Mouse (Mus musculus): Measurements from ENCODE around the gene Tnf. TPM values are rescaled to one million over a fixed set of nuclear protein-coding genes. Genes with fewer than 3 reads are reported as not detected.
A peak's percentile ranks its signal among the peaks of the same experiment; 100 is the strongest.

Gene Tnf
- polyA plus RNA-seq, 1 experiment from 2014 or later: not detected

DNA sequence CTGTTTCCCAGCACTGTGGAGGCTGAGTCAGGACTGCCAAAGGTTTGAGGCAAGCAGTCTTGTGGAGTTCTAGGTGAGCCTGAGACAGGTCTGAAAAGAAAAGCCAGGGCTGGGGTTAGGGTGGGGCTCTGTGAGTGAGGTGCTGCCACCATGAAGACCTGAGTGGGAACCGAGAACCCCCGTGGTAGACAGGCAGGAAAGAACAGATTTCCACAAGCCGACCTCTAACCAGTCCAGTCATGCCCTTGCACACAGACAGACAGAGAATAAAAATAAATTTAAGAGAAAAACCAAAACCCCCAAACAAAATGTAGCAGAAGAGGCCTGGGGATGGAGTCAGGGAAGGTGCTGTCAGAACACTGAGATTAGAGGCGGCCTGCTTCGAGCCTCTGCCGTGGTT lies 26.4 kb downstream of the Tnf start:
- Histone ChIP-seq H3K27ac (ENCODE audit: low read depth, low read length) (no peak overlapping the region), H3K27me3 (ENCODE audit: control insufficient read depth, insufficient read depth, low read length) (no peaks in the 10 kb centered on the region), H3K36me3 (ENCODE audit: control insufficient read depth, insufficient read depth, low read length) (no peaks in the 10 kb centered on the region), H3K4me1 (replicated peaks; ENCODE audit: control insufficient read depth, insufficient read depth, low read length) (no peaks in the 10 kb centered on the region), H3K9ac (ENCODE audit: low read depth, low read length) (no peak overlapping the region), H3K4me2 (replicated peaks; ENCODE audit: low read depth, low read length) (no peak overlapping the region), H3K4me3 (ENCODE audit: low read depth, low read length) (no peak overlapping the region), H3K9me3 (ENCODE audit: control insufficient read depth, low read length) (no peaks in the 10 kb centered on the region)
- no peak for ATAC-seq (ENCODE audit: low FRiP score)
- whole genome bisulfite sequencing: 72% methylated on average over 6 of the region's 6 CpGs
- DNase-seq (ENCODE audit: low spot score): no peak

DNA sequence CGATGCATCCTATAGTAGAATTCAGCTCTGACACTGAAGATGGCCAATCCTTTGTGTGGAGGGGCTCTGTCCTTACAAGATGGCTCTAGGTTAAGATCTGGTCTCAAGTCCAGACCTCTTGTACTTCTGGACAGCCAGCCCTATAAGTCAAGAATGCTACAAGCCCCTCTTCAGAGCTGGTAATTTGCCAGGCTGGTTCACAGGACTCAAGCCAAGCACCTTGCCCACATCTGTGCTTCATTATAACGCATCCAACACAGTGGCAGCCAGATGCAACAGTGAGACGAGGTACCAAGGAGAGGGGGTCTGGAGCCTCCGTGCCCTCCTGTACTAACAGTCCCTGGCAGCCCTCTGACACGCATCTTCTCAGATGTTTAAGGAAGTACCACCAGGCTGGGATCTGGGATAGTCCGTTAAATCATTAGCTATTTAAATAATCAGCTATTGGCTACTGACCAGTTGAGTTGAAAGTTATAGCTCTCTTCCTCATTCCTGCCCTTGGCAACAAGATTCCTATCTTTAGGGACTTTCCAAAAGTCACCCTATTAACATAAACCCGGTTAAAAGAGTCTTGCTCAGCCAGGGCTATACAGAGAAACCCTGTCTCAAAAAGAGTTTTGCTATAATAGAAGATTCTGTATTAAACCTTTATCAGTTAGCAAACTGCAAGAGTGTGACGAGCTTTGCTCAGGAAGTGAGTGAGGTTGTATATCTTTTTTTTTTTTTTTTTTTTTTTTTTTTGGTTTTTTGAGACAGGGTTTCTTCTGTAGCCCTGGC lies 27.4 kb downstream of the Tnf start:
- WGBS: 71% methylated on average over 8 of the region's 8 CpGs
- H3K36me3 ChIP-seq (ENCODE audit: control insufficient read depth, insufficient read depth, low read length): no peaks in the 10 kb centered on the region
- H3K9me3 ChIP-seq (ENCODE audit: control insufficient read depth, low read length): no peaks in the 10 kb centered on the region
- no peak overlapping the region for H3K4me3 ChIP-seq (ENCODE audit: low read depth, low read length)
- DNase-seq (ENCODE audit: low spot score) (no peak), ATAC-seq (ENCODE audit: low FRiP score) (no peak)
- no peak overlapping the region for H3K4me2 ChIP-seq (replicated peaks; ENCODE audit: low read depth, low read length)
- H3K9ac ChIP-seq (ENCODE audit: low read depth, low read length): no peak overlapping the region
- H3K27me3 ChIP-seq (ENCODE audit: control insufficient read depth, insufficient read depth, low read length): no peaks in the 10 kb centered on the region
- no peaks in the 10 kb centered on the region for H3K4me1 ChIP-seq (replicated peaks; ENCODE audit: control insufficient read depth, insufficient read depth, low read length)
- H3K27ac ChIP-seq (ENCODE audit: low read depth, low read length): no peak overlapping the region

DNA sequence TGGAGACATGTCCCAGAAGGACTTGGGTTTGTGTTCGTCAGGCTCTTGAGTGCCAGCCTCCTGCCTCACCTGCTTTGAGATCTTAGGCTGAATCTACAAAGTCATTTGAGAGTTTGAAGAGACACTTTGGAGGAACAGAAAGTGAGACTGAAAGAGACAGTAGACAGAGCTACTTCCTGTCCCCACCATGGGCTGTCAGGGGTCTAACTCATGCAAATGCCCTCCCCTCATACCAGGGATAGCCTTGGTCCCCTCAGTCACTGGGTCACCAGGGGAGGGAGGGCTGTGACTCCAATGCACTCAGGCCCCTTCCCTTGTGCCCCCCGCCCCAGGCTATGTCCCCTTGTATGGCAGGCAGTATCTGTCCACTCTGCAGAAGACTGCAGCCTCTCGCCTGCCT lies 28.5 kb downstream of the Tnf start:
- 69% methylated on average over 3 of the region's 3 CpGs for WGBS
- Histone ChIP-seq H3K27ac (ENCODE audit: low read depth, low read length) (no peak overlapping the region), H3K4me2 (replicated peaks; ENCODE audit: low read depth, low read length) (no peak overlapping the region), H3K27me3 (ENCODE audit: control insufficient read depth, insufficient read depth, low read length) (no peaks in the 10 kb centered on the region), H3K9ac (ENCODE audit: low read depth, low read length) (no peak overlapping the region), H3K36me3 (ENCODE audit: control insufficient read depth, insufficient read depth, low read length) (no peaks in the 10 kb centered on the region), H3K4me3 (ENCODE audit: low read depth, low read length) (no peak overlapping the region), H3K9me3 (ENCODE audit: control insufficient read depth, low read length) (no peaks in the 10 kb centered on the region), H3K4me1 (replicated peaks; ENCODE audit: control insufficient read depth, insufficient read depth, low read length) (no peaks in the 10 kb centered on the region)
- ATAC-seq (ENCODE audit: low FRiP score) (no peak), DNase-seq (ENCODE audit: low spot score) (no peak)

DNA sequence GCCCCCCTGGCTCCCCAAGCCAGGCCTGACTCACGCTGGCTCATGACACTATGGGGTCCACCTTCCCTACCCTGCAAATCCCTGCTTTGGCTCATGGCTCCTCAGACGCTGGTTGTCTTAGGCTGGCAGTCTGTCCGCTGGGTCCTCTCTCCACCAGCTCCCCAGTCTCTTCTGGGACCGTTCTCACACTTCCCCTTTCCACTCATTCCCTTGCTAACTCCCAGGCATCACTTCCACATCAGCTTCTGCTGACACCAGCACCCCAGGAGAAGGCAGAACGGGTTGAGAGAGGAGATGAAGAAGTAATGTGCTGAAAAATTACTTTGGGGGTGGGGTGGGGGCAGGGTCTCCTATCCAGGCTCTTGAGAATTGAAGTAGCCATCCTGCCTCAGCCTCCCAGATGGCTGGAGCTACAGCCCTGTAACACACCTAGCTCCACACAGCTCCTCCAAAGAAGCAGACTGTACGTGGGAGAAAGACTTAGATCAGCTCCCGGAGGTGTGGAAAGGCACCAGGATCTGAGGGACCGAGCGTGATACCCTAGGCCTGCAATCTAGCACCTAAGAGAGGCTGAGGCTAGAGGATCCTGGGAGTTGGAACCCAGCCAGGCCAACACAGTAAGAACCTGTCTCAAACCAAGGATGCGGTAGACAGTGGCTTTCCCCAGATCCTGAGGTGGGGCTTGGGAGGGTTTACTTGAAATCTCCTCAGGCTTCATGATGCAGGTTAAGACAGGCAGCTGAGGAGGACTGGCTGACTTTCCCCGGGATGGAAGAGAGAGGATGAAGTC lies 29.2 kb downstream of the Tnf start:
- Histone ChIP-seq H3K9me3 (ENCODE audit: control insufficient read depth, low read length) (no peaks in the 10 kb centered on the region), H3K27me3 (ENCODE audit: control insufficient read depth, insufficient read depth, low read length) (no peaks in the 10 kb centered on the region), H3K4me1 (replicated peaks; ENCODE audit: control insufficient read depth, insufficient read depth, low read length) (no peaks in the 10 kb centered on the region), H3K9ac (ENCODE audit: low read depth, low read length) (no peak overlapping the region), H3K4me3 (ENCODE audit: low read depth, low read length) (no peak overlapping the region), H3K27ac (ENCODE audit: low read depth, low read length) (no peak overlapping the region), H3K36me3 (ENCODE audit: control insufficient read depth, insufficient read depth, low read length) (no peaks in the 10 kb centered on the region), H3K4me2 (replicated peaks; ENCODE audit: low read depth, low read length) (no peak overlapping the region)
- ATAC-seq (ENCODE audit: low FRiP score): no peak
- WGBS: 69% methylated on average over 11 of the region's 11 CpGs
- DNase-seq (ENCODE audit: low spot score): no peak

DNA sequence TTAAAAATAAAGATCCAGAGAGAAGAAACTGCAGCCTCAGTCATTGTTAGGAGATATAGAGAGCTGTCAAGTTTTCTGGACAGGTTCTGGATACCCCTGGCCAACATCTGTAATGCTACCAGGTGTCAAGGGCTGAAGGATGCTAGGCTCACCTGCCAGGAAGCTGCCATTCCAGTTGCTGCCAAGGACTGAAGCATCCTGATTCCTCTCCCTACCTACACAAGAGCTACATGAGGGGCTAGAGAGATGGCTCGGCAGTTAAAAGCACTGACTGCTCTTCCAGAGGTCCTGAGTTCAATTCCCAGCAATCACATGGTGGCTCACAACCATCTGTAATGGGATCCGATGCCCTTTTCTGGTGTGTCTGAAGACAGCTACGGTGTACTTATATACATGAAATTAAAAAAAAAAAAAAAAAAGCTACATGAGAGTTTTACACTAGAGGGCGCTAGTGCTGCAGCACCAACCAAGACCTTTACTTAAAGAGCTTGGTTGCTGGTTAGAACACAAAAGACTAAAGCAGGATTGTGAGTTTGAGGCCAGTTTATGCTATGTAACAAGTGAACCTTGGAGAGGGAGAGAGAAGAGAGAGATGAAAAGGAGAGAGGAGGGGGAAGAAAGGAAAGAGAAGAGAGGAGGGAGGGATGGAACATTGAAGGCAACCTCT lies 33.1 kb downstream of the Tnf start:
- Histone ChIP-seq H3K4me3 (ENCODE audit: low read depth, low read length) (no peak overlapping the region), H3K9me3 (ENCODE audit: control insufficient read depth, low read length) (no peaks in the 10 kb centered on the region), H3K27ac (ENCODE audit: low read depth, low read length) (no peak overlapping the region), H3K4me2 (replicated peaks; ENCODE audit: low read depth, low read length) (no peak overlapping the region), H3K36me3 (ENCODE audit: control insufficient read depth, insufficient read depth, low read length) (no peaks in the 10 kb centered on the region), H3K27me3 (ENCODE audit: control insufficient read depth, insufficient read depth, low read length) (no peaks in the 10 kb centered on the region), H3K4me1 (replicated peaks; ENCODE audit: control insufficient read depth, insufficient read depth, low read length) (no peaks in the 10 kb centered on the region), H3K9ac (ENCODE audit: low read depth, low read length) (peak overlapping the region; percentile 8; the same call in 1 of the 2 replicates)
- WGBS: 20% methylated on average over 4 of the region's 4 CpGs
- DNase-seq (ENCODE audit: low spot score) (peak; percentile 75), ATAC-seq (ENCODE audit: low FRiP score) (no peak)

DNA sequence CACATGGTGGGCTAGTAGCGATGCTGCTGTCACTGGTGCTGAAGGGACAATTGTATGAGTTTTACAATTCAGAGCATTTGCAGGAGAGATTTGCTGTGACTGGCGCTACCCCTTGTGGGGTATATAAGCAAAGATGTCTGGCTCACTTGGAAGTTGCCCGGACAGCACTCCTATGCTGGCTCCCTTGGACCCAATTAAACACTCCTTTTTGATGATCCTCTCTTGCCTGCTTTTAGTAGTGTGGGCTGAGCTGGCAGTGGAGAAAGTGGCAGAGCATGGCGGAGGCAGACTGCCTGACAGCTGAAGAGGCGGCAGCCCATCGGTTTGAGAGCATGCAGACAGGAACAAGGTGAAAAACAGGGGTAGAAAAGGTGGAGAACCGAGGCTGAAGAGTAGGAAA lies 34.0 kb downstream of the Tnf start:
- Histone ChIP-seq H3K27me3 (ENCODE audit: control insufficient read depth, insufficient read depth, low read length) (no peaks in the 10 kb centered on the region), H3K9ac (ENCODE audit: low read depth, low read length) (no peak overlapping the region), H3K4me1 (replicated peaks; ENCODE audit: control insufficient read depth, insufficient read depth, low read length) (peaks cover 3% of the 10 kb centered on the region; the same call in 1 of the 2 replicates), H3K4me2 (replicated peaks; ENCODE audit: low read depth, low read length) (no peak overlapping the region), H3K27ac (ENCODE audit: low read depth, low read length) (no peak overlapping the region), H3K36me3 (ENCODE audit: control insufficient read depth, insufficient read depth, low read length) (no peaks in the 10 kb centered on the region), H3K9me3 (ENCODE audit: control insufficient read depth, low read length) (no peaks in the 10 kb centered on the region), H3K4me3 (ENCODE audit: low read depth, low read length) (no peak overlapping the region)
- 89% methylated on average over 7 of the region's 7 CpGs for WGBS
- ATAC-seq (ENCODE audit: low FRiP score) (no peak), DNase-seq (ENCODE audit: low spot score) (no peak)

DNA sequence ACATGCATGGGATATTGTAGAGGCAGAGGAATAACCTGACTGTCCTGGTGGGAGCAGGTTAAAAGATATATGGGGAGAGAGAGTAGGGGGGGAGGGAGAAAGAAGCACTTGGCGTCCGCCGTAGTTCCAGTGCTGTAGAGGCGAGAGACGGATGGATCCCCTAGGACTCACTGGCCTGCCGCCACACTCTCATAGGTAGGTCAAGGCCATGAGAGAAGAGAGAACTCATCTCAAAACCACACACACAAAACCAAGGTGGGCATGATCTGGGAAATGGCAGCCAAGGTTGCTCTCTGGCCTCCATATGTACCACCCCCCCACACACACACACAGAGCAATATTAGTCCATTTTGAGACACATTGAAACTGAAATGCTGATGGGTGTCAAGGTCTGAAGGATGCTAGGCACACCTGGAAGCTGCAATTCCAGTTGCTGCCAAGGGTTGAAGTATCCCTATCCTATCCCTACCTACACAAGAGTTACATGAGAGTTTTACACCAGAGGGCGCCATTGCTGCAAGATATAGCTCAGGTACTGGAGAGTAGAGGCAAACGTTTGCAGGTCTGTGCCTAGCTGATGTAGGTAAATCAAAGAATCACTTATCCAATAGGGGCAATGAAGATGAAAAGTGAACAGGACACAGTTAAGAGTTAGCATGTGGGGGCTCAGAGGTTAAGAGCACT lies 35.3 kb downstream of the Tnf start:
- H3K27ac ChIP-seq (ENCODE audit: low read depth, low read length): peak overlapping the region; percentile 91; the same call in 1 of the 2 replicates
- peaks cover 3% of the 10 kb centered on the region; the same call in 1 of the 2 replicates for H3K36me3 ChIP-seq (ENCODE audit: control insufficient read depth, insufficient read depth, low read length)
- no peaks in the 10 kb centered on the region for H3K9me3 ChIP-seq (ENCODE audit: control insufficient read depth, low read length)
- H3K27me3 ChIP-seq (ENCODE audit: control insufficient read depth, insufficient read depth, low read length): no peaks in the 10 kb centered on the region
- H3K4me3 ChIP-seq (ENCODE audit: low read depth, low read length): no peak overlapping the region
- 78% methylated on average over 8 of the region's 8 CpGs for WGBS
- H3K9ac ChIP-seq (ENCODE audit: low read depth, low read length): peak overlapping the region; percentile 64; the same call in 1 of the 2 replicates
- H3K4me1 ChIP-seq (replicated peaks; ENCODE audit: control insufficient read depth, insufficient read depth, low read length): peaks cover 5% of the 10 kb centered on the region; the same call in 1 of the 2 replicates
- peak; percentile 70 for DNase-seq (ENCODE audit: low spot score)
- no peak for ATAC-seq (ENCODE audit: low FRiP score)
- H3K4me2 ChIP-seq (replicated peaks; ENCODE audit: low read depth, low read length): peak overlapping the region; percentile 67

DNA sequence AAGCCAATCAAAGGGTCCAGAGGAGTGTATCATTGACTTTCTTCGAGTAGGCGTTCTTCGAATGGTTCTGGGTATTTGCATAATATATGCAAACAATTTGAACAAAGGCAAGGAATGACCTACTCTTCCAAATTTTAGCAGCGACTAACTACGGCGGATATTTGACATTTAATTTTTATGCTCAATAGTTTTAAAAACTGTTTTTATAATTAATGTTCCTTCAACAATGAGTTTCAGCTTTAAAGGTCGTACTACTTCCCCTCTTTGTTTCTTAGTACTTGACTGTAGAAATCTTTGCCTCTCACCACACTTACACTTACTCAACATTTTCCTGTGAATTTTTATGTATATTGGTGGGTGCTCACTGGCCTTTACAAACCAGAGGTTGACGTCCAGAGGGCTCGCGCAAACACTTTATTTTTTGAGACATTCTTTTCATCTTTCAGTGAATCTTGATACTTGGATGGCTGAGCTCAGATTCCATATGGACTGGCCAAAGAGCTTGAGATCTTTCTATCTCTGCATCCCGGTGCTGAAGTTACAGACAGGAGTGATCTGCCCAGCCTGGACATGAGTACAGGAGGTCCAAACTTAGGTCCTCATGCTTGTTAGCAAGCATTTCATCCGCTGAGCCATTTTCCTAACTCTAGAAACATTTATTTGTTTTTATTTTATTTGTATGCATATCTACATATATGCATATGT lies 36.2 kb downstream of the Tnf start:
- Histone ChIP-seq H3K27ac (ENCODE audit: low read depth, low read length) (peak overlapping the region; percentile 91), H3K4me2 (replicated peaks; ENCODE audit: low read depth, low read length) (peak overlapping the region; percentile 67), H3K9ac (ENCODE audit: low read depth, low read length) (peak overlapping the region; percentile 64), H3K9me3 (ENCODE audit: control insufficient read depth, low read length) (no peaks in the 10 kb centered on the region), H3K4me1 (replicated peaks; ENCODE audit: control insufficient read depth, insufficient read depth, low read length) (peaks cover 5% of the 10 kb centered on the region; the same call in 1 of the 2 replicates), H3K4me3 (ENCODE audit: low read depth, low read length) (peak overlapping the region; percentile 100), H3K27me3 (ENCODE audit: control insufficient read depth, insufficient read depth, low read length) (no peaks in the 10 kb centered on the region), H3K36me3 (ENCODE audit: control insufficient read depth, insufficient read depth, low read length) (peaks cover 9% of the 10 kb centered on the region; the same call in 1 of the 2 replicates)
- DNase-seq (ENCODE audit: low spot score) (peak; percentile 33), ATAC-seq (ENCODE audit: low FRiP score) (peak; percentile 90)
- WGBS: 27% methylated on average over 12 of the region's 12 CpGs
